Mouse (Mus musculus): ENCODE measurements around the gene Foxc1. TPM values are rescaled to one million over a fixed set of nuclear protein-coding genes. Genes with fewer than 3 reads are reported as not detected.

Gene Foxc1
- polyA plus RNA-seq, 1 experiment: 0.35 TPM

GRCm38 (mm10) chr13:31819664-31820405 lies 13.4 kb downstream of the Foxc1 start:
- 85% methylated on average over 14 of the region's 14 CpGs for WGBS
- H3K27ac ChIP-seq (ENCODE audit: insufficient read depth, low read depth, low read length): no peak overlapping the region
- no peak overlapping the region for H3K4me3 ChIP-seq (ENCODE audit: low read depth, low read length)
- H3K4me1 ChIP-seq (ENCODE audit: control insufficient read depth, insufficient read depth, insufficient read length, low read length): no peaks in the 10 kb centered on the region
- H3K27me3 ChIP-seq (ENCODE audit: control insufficient read depth, insufficient read depth, low read length): no peaks in the 10 kb centered on the region
- peaks cover 17% of the 10 kb centered on the region for H3K36me3 ChIP-seq (ENCODE audit: control insufficient read depth, insufficient read depth, low read length)
- no peak for TF ChIP-seq CTCF (IDR thresholded peaks at IDR 0.05; ENCODE audit: extremely low read depth, insufficient read length, insufficient replicate concordance, low read depth, low read length)
- TF ChIP-seq POLR2A (IDR thresholded peaks at IDR 0.05; ENCODE audit: low read depth, low read length): no peak

GRCm38 (mm10) chr13:31820587-31821017 lies 14.2 kb downstream of the Foxc1 start:
- no peaks in the 10 kb centered on the region for H3K4me1 ChIP-seq (ENCODE audit: control insufficient read depth, insufficient read depth, insufficient read length, low read length)
- H3K27ac ChIP-seq (ENCODE audit: insufficient read depth, low read depth, low read length): no peak overlapping the region
- 58% methylated on average over 16 of the region's 16 CpGs for WGBS
- TF ChIP-seq CTCF (IDR thresholded peaks at IDR 0.05; ENCODE audit: extremely low read depth, insufficient read length, insufficient replicate concordance, low read depth, low read length): no peak
- no peak for TF ChIP-seq POLR2A (IDR thresholded peaks at IDR 0.05; ENCODE audit: low read depth, low read length)
- no peak overlapping the region for H3K4me3 ChIP-seq (ENCODE audit: low read depth, low read length)
- no peaks in the 10 kb centered on the region for H3K27me3 ChIP-seq (ENCODE audit: control insufficient read depth, insufficient read depth, low read length)
- H3K36me3 ChIP-seq (ENCODE audit: control insufficient read depth, insufficient read depth, low read length): peaks cover 16% of the 10 kb centered on the region

GRCm38 (mm10) chr13:31821050-31821449 lies 14.6 kb downstream of the Foxc1 start:
- no peaks in the 10 kb centered on the region for H3K4me1 ChIP-seq (ENCODE audit: control insufficient read depth, insufficient read depth, insufficient read length, low read length)
- no peaks in the 10 kb centered on the region for H3K27me3 ChIP-seq (ENCODE audit: control insufficient read depth, insufficient read depth, low read length)
- H3K36me3 ChIP-seq (ENCODE audit: control insufficient read depth, insufficient read depth, low read length): peaks cover 14% of the 10 kb centered on the region
- 74% methylated on average over 6 of the region's 6 CpGs for WGBS
- no peak overlapping the region for H3K4me3 ChIP-seq (ENCODE audit: low read depth, low read length)
- no peak for TF ChIP-seq CTCF (IDR thresholded peaks at IDR 0.05; ENCODE audit: extremely low read depth, insufficient read length, insufficient replicate concordance, low read depth, low read length)
- TF ChIP-seq POLR2A (IDR thresholded peaks at IDR 0.05; ENCODE audit: low read depth, low read length): no peak
- no peak overlapping the region for H3K27ac ChIP-seq (ENCODE audit: insufficient read depth, low read depth, low read length)

GRCm38 (mm10) chr13:31823316-31823715 lies 16.9 kb downstream of the Foxc1 start:
- peaks cover 10% of the 10 kb centered on the region for H3K36me3 ChIP-seq (ENCODE audit: control insufficient read depth, insufficient read depth, low read length)
- 66% methylated on average over 5 of the region's 5 CpGs for WGBS
- H3K27ac ChIP-seq (ENCODE audit: insufficient read depth, low read depth, low read length): no peak overlapping the region
- no peaks in the 10 kb centered on the region for H3K4me1 ChIP-seq (ENCODE audit: control insufficient read depth, insufficient read depth, insufficient read length, low read length)
- H3K27me3 ChIP-seq (ENCODE audit: control insufficient read depth, insufficient read depth, low read length): no peaks in the 10 kb centered on the region
- H3K4me3 ChIP-seq (ENCODE audit: low read depth, low read length): no peak overlapping the region
- TF ChIP-seq POLR2A (IDR thresholded peaks at IDR 0.05; ENCODE audit: low read depth, low read length): no peak
- TF ChIP-seq CTCF (IDR thresholded peaks at IDR 0.05; ENCODE audit: extremely low read depth, insufficient read length, insufficient replicate concordance, low read depth, low read length): no peak

- H3K27ac ChIP-seq (ENCODE audit: insufficient read depth, low read depth, low read length): no peak overlapping the region
- H3K36me3 ChIP-seq (ENCODE audit: control insufficient read depth, insufficient read depth, low read length): no peaks in the 10 kb centered on the region
- H3K27me3 ChIP-seq (ENCODE audit: control insufficient read depth, insufficient read depth, low read length): no peaks in the 10 kb centered on the region
- H3K4me1 ChIP-seq (ENCODE audit: control insufficient read depth, insufficient read depth, insufficient read length, low read length): no peaks in the 10 kb centered on the region
- 91% methylated on average over 1 of the region's 1 CpGs for WGBS
- TF ChIP-seq CTCF (IDR thresholded peaks at IDR 0.05; ENCODE audit: extremely low read depth, insufficient read length, insufficient replicate concordance, low read depth, low read length) (no peak), POLR2A (IDR thresholded peaks at IDR 0.05; ENCODE audit: low read depth, low read length) (no peak)
- no peak overlapping the region for H3K4me3 ChIP-seq (ENCODE audit: low read depth, low read length)
These were observed 18.7 kb downstream of the Foxc1 start for GRCm38 (mm10) chr13:31825180-31825579.

- H3K4me3 ChIP-seq (ENCODE audit: low read depth, low read length): no peak overlapping the region
- no peaks in the 10 kb centered on the region for H3K36me3 ChIP-seq (ENCODE audit: control insufficient read depth, insufficient read depth, low read length)
- H3K27me3 ChIP-seq (ENCODE audit: control insufficient read depth, insufficient read depth, low read length): no peaks in the 10 kb centered on the region
- 74% methylated on average over 5 of the region's 5 CpGs for WGBS
- TF ChIP-seq CTCF (IDR thresholded peaks at IDR 0.05; ENCODE audit: extremely low read depth, insufficient read length, insufficient replicate concordance, low read depth, low read length): no peak
- H3K27ac ChIP-seq (ENCODE audit: insufficient read depth, low read depth, low read length): no peak overlapping the region
- H3K4me1 ChIP-seq (ENCODE audit: control insufficient read depth, insufficient read depth, insufficient read length, low read length): no peaks in the 10 kb centered on the region
These were observed 20.7 kb downstream of the Foxc1 start for GRCm38 (mm10) chr13:31827160-31827559.

GRCm38 (mm10) chr13:31827820-31828332 lies 21.4 kb downstream of the Foxc1 start:
- 68% methylated on average over 3 of the region's 3 CpGs for WGBS
- Histone ChIP-seq H3K27ac (ENCODE audit: insufficient read depth, low read depth, low read length) (no peak overlapping the region), H3K36me3 (ENCODE audit: control insufficient read depth, insufficient read depth, low read length) (no peaks in the 10 kb centered on the region), H3K4me1 (ENCODE audit: control insufficient read depth, insufficient read depth, insufficient read length, low read length) (no peaks in the 10 kb centered on the region), H3K27me3 (ENCODE audit: control insufficient read depth, insufficient read depth, low read length) (no peaks in the 10 kb centered on the region), H3K4me3 (ENCODE audit: low read depth, low read length) (no peak overlapping the region)
- no peak for TF ChIP-seq POLR2A (IDR thresholded peaks at IDR 0.05; ENCODE audit: low read depth, low read length)
- TF ChIP-seq CTCF (IDR thresholded peaks at IDR 0.05; ENCODE audit: extremely low read depth, insufficient read length, insufficient replicate concordance, low read depth, low read length): no peak
